Mouse (Mus musculus) midbrain, embryonic 13.5 days (tissue): ENCODE data around the gene Wdr81. TPM values are rescaled to one million over a fixed set of nuclear protein-coding genes. Genes with fewer than 3 reads are reported as not detected.
A peak's percentile ranks its signal among the peaks of the same experiment; 100 is the strongest.

Source experiments
- ATAC-seq: fragments of 200-750 bp; cut with Nextera tagmentation; 2 replicates; pipeline ENCODE4 v1.8.0; 2017; ENCODE audit warnings: mild to moderate bottlenecking, moderate TSS enrichment, moderate library complexity
- H3K27ac ChIP-seq: fragments of 300-500 bp; sonication (generic); 2 replicates; pipeline ENCODE4 v1.5.1; 2015; ENCODE audit warnings: inconsistent platforms, mild to moderate bottlenecking, moderate library complexity
- H3K27me3 ChIP-seq: fragments of 300-500 bp; sonication (generic); 2 replicates; pipeline ENCODE4 v1.6.1; 2015; ENCODE audit warnings: mild to moderate bottlenecking, inconsistent platforms
- H3K36me3 ChIP-seq: fragments of 300-500 bp; sonication (generic); 2 replicates; pipeline ENCODE4 v1.6.1; 2015; ENCODE audit warnings: mild to moderate bottlenecking, inconsistent platforms
- H3K4me1 ChIP-seq: fragments of 300-500 bp; sonication (generic); replicated peaks from 2 replicates; pipeline ENCODE4 v1.6.1; 2015; ENCODE audit warnings: inconsistent platforms
- H3K4me2 ChIP-seq: fragments of 300-500 bp; sonication (generic); replicated peaks from 2 replicates; pipeline ENCODE4 v1.6.1; 2015; ENCODE audit warnings: moderate library complexity, mild to moderate bottlenecking, inconsistent platforms
- H3K4me3 ChIP-seq: fragments of 300-500 bp; sonication (generic); replicated peaks from 2 replicates; pipeline ENCODE4 v1.5.1; 2015; ENCODE audit warnings: mild to moderate bottlenecking, inconsistent platforms
- H3K9ac ChIP-seq: fragments of 300-500 bp; sonication (generic); replicated peaks from 2 replicates; pipeline ENCODE4 v1.6.1; 2015; ENCODE audit warnings: mild to moderate bottlenecking, inconsistent platforms
- H3K9me3 ChIP-seq: fragments of 300-500 bp; sonication (generic); 2 replicates; pipeline ENCODE4 v1.6.1; 2016; ENCODE audit warnings: mild to moderate bottlenecking, inconsistent platforms
- WGBS: fragments of 180-500 bp; shearing (Covaris S2); methylation state at CpG from one replicate; pipeline ENCODE4 v1.1.7; 2015; 5-methylcytosine and 5-hydroxymethylcytosine counted together
- polyA plus RNA-seq: library from polyadenylated mRNA; unstranded; fragments of >200 nt; fragmentation: Nextera tagmentation; extraction: Ambion mirVana; gene quantifications from 2 replicates; pipeline ENCODE4 v1.2.1, GENCODE M21; 2015

Wdr81 gene
- polyA plus RNA-seq, 1 experiment from 2014 or later = 8.1 TPM

- H3K4me3 ChIP-seq = peak overlapping the region; percentile 26
- H3K27me3 ChIP-seq = peaks cover 7% of the 10 kb centered on the region
- H3K9ac ChIP-seq = peak overlapping the region; percentile 59
- H3K4me2 ChIP-seq = peak overlapping the region; percentile 51
- H3K36me3 ChIP-seq = peaks cover 19% of the 10 kb centered on the region
- H3K9me3 ChIP-seq = no peaks in the 10 kb centered on the region
- WGBS = 18% methylated on average over 19 of the region's 19 CpGs
- no peak overlapping the region for H3K27ac ChIP-seq
- ATAC-seq = 0 out of 2 replicates have a peak, but pooled peaks have one; percentile 6
- peaks cover 19% of the 10 kb centered on the region for H3K4me1 ChIP-seq
These were observed 13.1 kb upstream of the Wdr81 start for GRCm38 (mm10) chr11:75467512-75468215.

GRCm38 (mm10) chr11:75466731-75467505 is 12.4 kb upstream of the Wdr81 start:
- ATAC-seq = no peak
- H3K4me1 ChIP-seq = peaks cover 26% of the 10 kb centered on the region
- H3K9ac ChIP-seq = no peak overlapping the region
- peaks cover 19% of the 10 kb centered on the region for H3K36me3 ChIP-seq
- WGBS = 99% methylated on average over 4 of the region's 4 CpGs
- H3K4me3 ChIP-seq = no peak overlapping the region
- H3K4me2 ChIP-seq = no peak overlapping the region
- H3K9me3 ChIP-seq = no peaks in the 10 kb centered on the region
- peaks cover 7% of the 10 kb centered on the region for H3K27me3 ChIP-seq
- H3K27ac ChIP-seq = no peak overlapping the region

- Histone ChIP-seq H3K27me3 (peaks cover 7% of the 10 kb centered on the region), H3K36me3 (peaks cover 19% of the 10 kb centered on the region), H3K4me3 (no peak overlapping the region), H3K27ac (no peak overlapping the region), H3K9me3 (no peaks in the 10 kb centered on the region), H3K4me2 (no peak overlapping the region), H3K9ac (no peak overlapping the region), H3K4me1 (peaks cover 37% of the 10 kb centered on the region)
- WGBS = 88% methylated on average over 6 of the region's 6 CpGs
- ATAC-seq = no peak
These were observed 10.5 kb upstream of the Wdr81 start for GRCm38 (mm10) chr11:75465051-75465450.

- Histone ChIP-seq H3K27ac (no peak overlapping the region), H3K4me3 (no peak overlapping the region), H3K27me3 (peaks cover 7% of the 10 kb centered on the region), H3K36me3 (peaks cover 19% of the 10 kb centered on the region), H3K9ac (no peak overlapping the region), H3K9me3 (no peaks in the 10 kb centered on the region), H3K4me2 (no peak overlapping the region), H3K4me1 (peaks cover 44% of the 10 kb centered on the region)
- ATAC-seq = no peak
- WGBS = 87% methylated on average over 6 of the region's 6 CpGs
These were observed 9.9 kb upstream of the Wdr81 start for GRCm38 (mm10) chr11:75464417-75464816.

GRCm38 (mm10) chr11:75463624-75464023 is 9.1 kb upstream of the Wdr81 start:
- H3K4me2 ChIP-seq = no peak overlapping the region
- peaks cover 44% of the 10 kb centered on the region for H3K4me1 ChIP-seq
- H3K9ac ChIP-seq = no peak overlapping the region
- WGBS = 77% methylated on average over 4 of the region's 4 CpGs
- peaks cover 19% of the 10 kb centered on the region for H3K36me3 ChIP-seq
- H3K27ac ChIP-seq = no peak overlapping the region
- H3K9me3 ChIP-seq = no peaks in the 10 kb centered on the region
- ATAC-seq = no peak
- H3K4me3 ChIP-seq = no peak overlapping the region
- peaks cover 4% of the 10 kb centered on the region for H3K27me3 ChIP-seq

- Histone ChIP-seq H3K4me2 (peak overlapping the region; percentile 98), H3K9me3 (no peaks in the 10 kb centered on the region), H3K27me3 (peaks cover 4% of the 10 kb centered on the region), H3K4me3 (peak overlapping the region; percentile 85), H3K27ac (no peak overlapping the region), H3K36me3 (peaks cover 19% of the 10 kb centered on the region), H3K9ac (no peak overlapping the region), H3K4me1 (peaks cover 41% of the 10 kb centered on the region)
- 8% methylated on average over 9 of the region's 9 CpGs for WGBS
- ATAC-seq = no peak
These were observed 8.4 kb upstream of the Wdr81 start for GRCm38 (mm10) chr11:75462865-75463336.

- Histone ChIP-seq H3K27me3 (no peaks in the 10 kb centered on the region; the same call in 1 of the 2 replicates), H3K4me2 (peak overlapping the region; percentile 98), H3K9ac (peak overlapping the region; percentile 81), H3K4me1 (peaks cover 36% of the 10 kb centered on the region), H3K9me3 (no peaks in the 10 kb centered on the region), H3K4me3 (peak overlapping the region; percentile 85), H3K36me3 (peaks cover 19% of the 10 kb centered on the region), H3K27ac (no peak overlapping the region)
- 5% methylated on average over 15 of the region's 16 CpGs for WGBS
- 0 out of 2 replicates have a peak, but pooled peaks have one; percentile 8 for ATAC-seq
These were observed 7.8 kb upstream of the Wdr81 start for GRCm38 (mm10) chr11:75462253-75462783.

GRCm38 (mm10) chr11:75461743-75462252 is 7.3 kb upstream of the Wdr81 start:
- H3K9me3 ChIP-seq = no peaks in the 10 kb centered on the region
- peak overlapping the region; percentile 69 for H3K27ac ChIP-seq
- H3K4me1 ChIP-seq = peaks cover 36% of the 10 kb centered on the region
- peak overlapping the region; percentile 85 for H3K4me3 ChIP-seq
- H3K27me3 ChIP-seq = no peaks in the 10 kb centered on the region; the same call in 1 of the 2 replicates
- H3K9ac ChIP-seq = peak overlapping the region; percentile 81
- H3K36me3 ChIP-seq = peaks cover 19% of the 10 kb centered on the region
- H3K4me2 ChIP-seq = peak overlapping the region; percentile 98
- WGBS = under 1% methylated on average over 27 of the region's 30 CpGs
- ATAC-seq = peak; percentile 59

- Histone ChIP-seq H3K36me3 (peaks cover 16% of the 10 kb centered on the region), H3K27ac (peak within 1 kb of the TSS; percentile 81), H3K4me3 (peak within 1 kb of the TSS; percentile 85), H3K27me3 (no peaks in the 10 kb centered on the region; the same call in 1 of the 2 replicates), H3K9ac (peak within 1 kb of the TSS; percentile 81), H3K4me1 (peaks cover 36% of the 10 kb centered on the region), H3K4me2 (peak within 1 kb of the TSS; percentile 98), H3K9me3 (no peaks in the 10 kb centered on the region)
- under 1% methylated on average over 46 of the region's 46 CpGs for WGBS
- ATAC-seq = peak; percentile 97
These were observed 6.6 kb upstream of the Wdr81 start, which contains the start of gene Tlcd2 for GRCm38 (mm10) chr11:75460844-75461742. TSS of gene Tlcd2 (plus strand) at chr11:75461715.

- Histone ChIP-seq H3K36me3 (peaks cover 8% of the 10 kb centered on the region), H3K27me3 (no peaks in the 10 kb centered on the region; the same call in 1 of the 2 replicates), H3K9ac (peak overlapping the region; percentile 56), H3K9me3 (no peaks in the 10 kb centered on the region), H3K4me2 (peak overlapping the region; percentile 98), H3K4me3 (peak overlapping the region; percentile 85), H3K27ac (peak overlapping the region; percentile 81), H3K4me1 (peaks cover 36% of the 10 kb centered on the region)
- 2% methylated on average over 19 of the region's 19 CpGs for WGBS
- ATAC-seq = no peak
These were observed 5.8 kb upstream of the Wdr81 start for GRCm38 (mm10) chr11:75460103-75460843.
